Mouse (Mus musculus): Measurements from ENCODE around the gene Pdzd4. TPM values are rescaled to one million over a fixed set of nuclear protein-coding genes. Genes with fewer than 3 reads are reported as not detected.

Gene Pdzd4
- total RNA-seq, 1 experiment, result 55.2 TPM

DNA sequence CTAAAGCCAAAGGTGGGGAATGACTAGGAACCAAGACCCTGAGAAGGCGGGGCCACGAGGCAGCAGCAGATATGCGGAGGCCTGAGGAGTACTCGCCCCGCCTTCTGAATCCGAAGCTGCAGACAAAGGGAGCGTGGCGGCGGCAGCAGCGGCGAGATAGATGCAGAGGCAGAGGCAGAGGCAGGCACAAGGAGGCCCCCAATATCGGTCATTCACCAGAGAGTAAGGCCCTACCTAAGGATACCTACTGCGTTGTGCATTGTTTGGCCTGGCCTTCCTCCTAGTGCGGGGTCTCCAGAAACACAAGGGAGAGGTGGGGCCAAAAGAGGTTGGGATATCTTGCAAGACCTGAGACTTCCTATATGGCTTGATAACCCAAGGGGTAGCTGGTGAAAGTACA lies 9.7 kb downstream of the Pdzd4 start:
- H3K27ac ChIP-seq (ENCODE audit: insufficient read depth, low read depth, low read length, poor library complexity, severe bottlenecking), result peak overlapping the region; percentile 82
- in situ Hi-C loops (cut with MboI; ENCODE audit: low sequenced_read_pairs in 2 of 2, unreplicated experiment in 2 of 2), result no loop called here
- H3K4me3 ChIP-seq (ENCODE audit: insufficient read depth in 1 of 2, low read depth in 1 of 2, low read length in 2 of 2, poor library complexity in 1 of 2, severe bottlenecking in 1 of 2), result peak overlapping the region; percentile 64

DNA sequence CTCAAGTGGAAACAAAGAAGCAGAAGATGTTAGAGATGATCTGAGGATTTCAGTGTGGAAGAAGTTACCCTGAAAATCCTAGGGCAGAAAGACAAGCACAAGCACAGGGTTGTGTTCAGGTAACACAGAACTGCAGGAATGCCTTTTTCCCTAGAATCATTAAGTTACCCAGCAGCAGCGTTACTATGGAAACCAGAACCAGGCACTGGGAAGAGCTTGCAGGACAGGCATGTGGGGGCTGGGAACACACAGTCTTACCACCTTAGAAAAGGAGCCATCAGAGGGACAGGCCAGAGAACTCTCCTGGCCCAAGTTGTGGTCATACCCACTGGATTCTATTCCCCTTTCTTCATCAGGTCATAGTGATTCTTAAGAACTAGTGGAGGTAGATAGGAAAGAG lies 19.0 kb downstream of the Pdzd4 start:
- in situ Hi-C loops (cut with MboI; ENCODE audit: low sequenced_read_pairs in 2 of 2, unreplicated experiment in 2 of 2), result no loop called here

More for the DNA sequence above, 9.7 kb downstream of the Pdzd4 start:
- Histone ChIP-seq H3K9ac (ENCODE audit: insufficient read depth, low read depth, low read length, poor library complexity, severe bottlenecking) (peak overlapping the region; percentile 76; the same call in 1 of the 2 replicates), H3K9me3 (ENCODE audit: control insufficient read depth, insufficient read depth, low read depth, low read length) (no peaks in the 10 kb centered on the region), H3K4me1 (ENCODE audit: control insufficient read depth in 2 of 2, insufficient read depth in 2 of 2, low read length in 2 of 2, poor library complexity in 1 of 2) (peaks cover 2 to 4% of the 10 kb centered on the region in 2 experiments; a peak in 1 of 4 replicates), H3K36me3 (ENCODE audit: control insufficient read depth, insufficient read depth, low read length, poor library complexity, severe bottlenecking) (peaks cover 2% of the 10 kb centered on the region; the same call in 1 of the 2 replicates)
- TF ChIP-seq ZC3H11A (IDR thresholded peaks at IDR 0.05; ENCODE audit: borderline replicate concordance, low read depth, low read length) (no peak), ZNF384 (IDR thresholded peaks at IDR 0.05; ENCODE audit: low read depth, low read length) (no peak), HCFC1 (IDR thresholded peaks at IDR 0.05; ENCODE audit: borderline replicate concordance, insufficient read depth, low read length) (no peak), CHD2 (IDR thresholded peaks at IDR 0.05; ENCODE audit: low read depth, low read length) (no peak), MAFK (IDR thresholded peaks at IDR 0.05; ENCODE audit: insufficient read depth, low read depth, low read length) (no peak)
- DNase-seq (ENCODE audit: low read depth, low spot score), result no peak

DNA sequence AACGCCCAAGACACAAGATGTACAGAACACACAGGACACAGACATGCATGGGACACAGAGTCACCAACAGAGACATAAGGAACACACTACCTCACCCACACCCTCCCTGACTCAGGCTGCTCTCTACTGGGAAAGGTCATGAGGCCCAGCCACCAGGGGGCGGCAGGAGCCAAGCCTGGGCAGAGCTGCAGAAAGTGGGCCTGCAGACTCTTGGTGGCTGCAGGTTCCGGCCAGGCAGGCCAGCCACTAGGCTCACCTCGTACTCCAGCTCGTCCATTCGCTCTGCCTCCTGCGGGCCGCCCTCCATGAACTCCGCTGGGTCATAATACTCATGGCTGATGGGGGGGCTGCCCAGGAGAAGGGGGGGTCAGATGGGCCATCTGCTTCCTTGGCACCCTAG lies 26.3 kb downstream of the Pdzd4 start:
- Histone ChIP-seq H3K4me3 (ENCODE audit: insufficient read depth in 1 of 2, low read depth in 1 of 2, low read length in 2 of 2, poor library complexity in 1 of 2, severe bottlenecking in 1 of 2) (no peak overlapping the region; a peak in 1 of 4 replicates), H3K9ac (ENCODE audit: insufficient read depth, low read depth, low read length, poor library complexity, severe bottlenecking) (no peak overlapping the region), H3K4me1 (ENCODE audit: control insufficient read depth in 2 of 2, insufficient read depth in 2 of 2, low read length in 2 of 2, poor library complexity in 1 of 2) (peaks cover 2 to 12% of the 10 kb centered on the region in 2 experiments; a peak in 2 of 4 replicates), H3K36me3 (ENCODE audit: control insufficient read depth, insufficient read depth, low read length, poor library complexity, severe bottlenecking) (peaks cover 38% of the 10 kb centered on the region), H3K9me3 (ENCODE audit: control insufficient read depth, insufficient read depth, low read depth, low read length) (no peaks in the 10 kb centered on the region), H3K27ac (ENCODE audit: insufficient read depth, low read depth, low read length, poor library complexity, severe bottlenecking) (peak overlapping the region; percentile 87)
- TF ChIP-seq ZC3H11A (IDR thresholded peaks at IDR 0.05; ENCODE audit: borderline replicate concordance, low read depth, low read length) (peak; percentile 16; the same call in 1 of the 2 replicates), MAFK (IDR thresholded peaks at IDR 0.05; ENCODE audit: insufficient read depth, low read depth, low read length) (no peak)
- in situ Hi-C loops (cut with MboI; ENCODE audit: low sequenced_read_pairs in 2 of 2, unreplicated experiment in 2 of 2), result no loop called here
- peak; percentile 47 for DNase-seq (ENCODE audit: low read depth, low spot score)

More for the DNA sequence above, 19.0 kb downstream of the Pdzd4 start:
- H3K36me3 ChIP-seq (ENCODE audit: control insufficient read depth, insufficient read depth, low read length, poor library complexity, severe bottlenecking), result no peaks in the 10 kb centered on the region
- TF ChIP-seq HCFC1 (IDR thresholded peaks at IDR 0.05; ENCODE audit: borderline replicate concordance, insufficient read depth, low read length) (no peak), MAFK (IDR thresholded peaks at IDR 0.05; ENCODE audit: insufficient read depth, low read depth, low read length) (no peak)
- H3K4me1 ChIP-seq (ENCODE audit: control insufficient read depth in 2 of 2, insufficient read depth in 2 of 2, low read length in 2 of 2, poor library complexity in 1 of 2), result 0 out of 4 replicates have a peak, but pooled peaks cover 0 to 3% of the 10 kb centered on the region in 2 experiments
- no peak overlapping the region for H3K27ac ChIP-seq (ENCODE audit: insufficient read depth, low read depth, low read length, poor library complexity, severe bottlenecking)
- H3K9ac ChIP-seq (ENCODE audit: insufficient read depth, low read depth, low read length, poor library complexity, severe bottlenecking), result no peak overlapping the region
- no peak for DNase-seq (ENCODE audit: low read depth, low spot score)
- no peak overlapping the region for H3K4me3 ChIP-seq (ENCODE audit: insufficient read depth in 1 of 2, low read depth in 1 of 2, low read length in 2 of 2, poor library complexity in 1 of 2, severe bottlenecking in 1 of 2)
- H3K9me3 ChIP-seq (ENCODE audit: control insufficient read depth, insufficient read depth, low read depth, low read length), result no peaks in the 10 kb centered on the region

DNA sequence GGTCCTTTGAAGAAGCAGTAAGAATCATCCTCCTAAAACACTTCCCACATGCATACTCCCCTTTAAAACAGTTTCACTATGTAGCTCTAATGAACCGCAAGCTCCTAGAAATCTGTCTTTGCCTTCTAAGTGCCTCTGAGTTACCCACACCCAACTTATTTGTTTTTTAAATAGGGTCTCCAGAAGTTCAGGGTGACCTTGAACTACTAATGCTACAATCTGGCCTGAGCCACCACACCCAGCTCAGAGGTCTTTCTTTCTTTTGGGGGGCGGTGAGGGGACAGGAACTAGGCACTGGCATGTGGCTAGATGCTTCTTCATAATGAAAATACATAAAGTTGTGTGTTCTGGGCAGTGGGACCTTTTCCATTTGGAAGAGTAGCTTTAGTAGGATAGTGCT lies 27.3 kb downstream of the Pdzd4 start:
- H3K27ac ChIP-seq (ENCODE audit: insufficient read depth, low read depth, low read length, poor library complexity, severe bottlenecking), result peak overlapping the region; percentile 87; the same call in 1 of the 2 replicates
- in situ Hi-C loops (cut with MboI; ENCODE audit: low sequenced_read_pairs in 2 of 2, unreplicated experiment in 2 of 2), result no loop called here

DNA sequence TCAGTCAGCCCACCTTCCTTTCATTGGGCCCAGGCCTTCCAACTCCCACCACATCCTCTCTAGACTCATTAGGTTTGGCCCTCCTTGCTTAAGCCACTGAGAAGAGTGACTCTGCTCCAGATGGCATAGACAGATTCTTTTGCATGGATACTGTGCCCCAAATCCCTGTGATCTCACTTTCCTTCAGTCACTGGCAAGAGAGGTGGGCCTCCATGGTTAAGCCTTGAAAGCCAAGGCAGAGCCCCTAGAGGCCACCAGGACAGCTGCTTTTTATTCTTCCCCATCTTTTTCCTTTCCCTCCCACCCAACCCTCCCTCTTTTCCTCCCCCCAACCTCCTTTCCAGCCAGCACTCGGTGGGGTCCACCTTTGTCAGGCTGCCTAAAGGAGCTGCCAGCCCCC lies 31.3 kb downstream of the Pdzd4 start:
- DNase-seq (ENCODE audit: low read depth, low spot score), result no peak
- in situ Hi-C loops (cut with MboI; ENCODE audit: low sequenced_read_pairs in 2 of 2, unreplicated experiment in 2 of 2), result no loop called here
- no peak overlapping the region for H3K9ac ChIP-seq (ENCODE audit: insufficient read depth, low read depth, low read length, poor library complexity, severe bottlenecking)
- TF ChIP-seq HCFC1 (IDR thresholded peaks at IDR 0.05; ENCODE audit: borderline replicate concordance, insufficient read depth, low read length) (no peak), ZNF384 (IDR thresholded peaks at IDR 0.05; ENCODE audit: low read depth, low read length) (no peak), ZC3H11A (IDR thresholded peaks at IDR 0.05; ENCODE audit: borderline replicate concordance, low read depth, low read length) (no peak), MAFK (IDR thresholded peaks at IDR 0.05; ENCODE audit: insufficient read depth, low read depth, low read length) (no peak), CHD2 (IDR thresholded peaks at IDR 0.05; ENCODE audit: low read depth, low read length) (no peak)
- no peak overlapping the region for H3K4me3 ChIP-seq (ENCODE audit: insufficient read depth in 1 of 2, low read depth in 1 of 2, low read length in 2 of 2, poor library complexity in 1 of 2, severe bottlenecking in 1 of 2)
- H3K27ac ChIP-seq (ENCODE audit: insufficient read depth, low read depth, low read length, poor library complexity, severe bottlenecking), result no peak overlapping the region
- peaks cover 55% of the 10 kb centered on the region for H3K36me3 ChIP-seq (ENCODE audit: control insufficient read depth, insufficient read depth, low read length, poor library complexity, severe bottlenecking)
- H3K9me3 ChIP-seq (ENCODE audit: control insufficient read depth, insufficient read depth, low read depth, low read length), result no peaks in the 10 kb centered on the region
- peaks cover 2 to 10% of the 10 kb centered on the region in 2 experiments; a peak in 2 of 4 replicates for H3K4me1 ChIP-seq (ENCODE audit: control insufficient read depth in 2 of 2, insufficient read depth in 2 of 2, low read length in 2 of 2, poor library complexity in 1 of 2)

More for the DNA sequence above, 27.3 kb downstream of the Pdzd4 start:
- H3K4me3 ChIP-seq (ENCODE audit: insufficient read depth in 1 of 2, low read depth in 1 of 2, low read length in 2 of 2, poor library complexity in 1 of 2, severe bottlenecking in 1 of 2), result no peak overlapping the region
- DNase-seq (ENCODE audit: low read depth, low spot score), result no peak
- peaks cover 38% of the 10 kb centered on the region for H3K36me3 ChIP-seq (ENCODE audit: control insufficient read depth, insufficient read depth, low read length, poor library complexity, severe bottlenecking)
- H3K9ac ChIP-seq (ENCODE audit: insufficient read depth, low read depth, low read length, poor library complexity, severe bottlenecking), result peak overlapping the region; percentile 16; the same call in 1 of the 2 replicates
- H3K4me1 ChIP-seq (ENCODE audit: control insufficient read depth in 2 of 2, insufficient read depth in 2 of 2, low read length in 2 of 2, poor library complexity in 1 of 2), result peaks cover 2 to 12% of the 10 kb centered on the region in 2 experiments; a peak in 2 of 4 replicates
- H3K9me3 ChIP-seq (ENCODE audit: control insufficient read depth, insufficient read depth, low read depth, low read length), result no peaks in the 10 kb centered on the region
- no peak for TF ChIP-seq CHD2 (IDR thresholded peaks at IDR 0.05; ENCODE audit: low read depth, low read length)
- no peak for TF ChIP-seq MAFK (IDR thresholded peaks at IDR 0.05; ENCODE audit: insufficient read depth, low read depth, low read length)
- no peak for TF ChIP-seq HCFC1 (IDR thresholded peaks at IDR 0.05; ENCODE audit: borderline replicate concordance, insufficient read depth, low read length)
- TF ChIP-seq ZC3H11A (IDR thresholded peaks at IDR 0.05; ENCODE audit: borderline replicate concordance, low read depth, low read length), result no peak
- TF ChIP-seq ZNF384 (IDR thresholded peaks at IDR 0.05; ENCODE audit: low read depth, low read length), result no peak

Measured in ES-E14 (cell line).